ENCODE assay signal across 9 mouse cellular contexts in genomic region chr2:174917146-174917905, GRCm38 (mm10).
A peak's percentile ranks its signal among the peaks of the same experiment; 100 is the strongest.
DNase-seq lines count a peak whose midpoint lies in the region; ATAC-seq and TF ChIP-seq lines count a peak whose summit lies in the region.
"Had no signal": no experiment of that assay in that cellular context is flagged by ENCODE, and none has a peak within 500 bp of the region (broad histone marks: within the 10 kb centered on the region; RNA-seq: fewer than 3 reads in every experiment).

No protein-coding gene starts in this region.

- no peaks in the 10 kb centered on the region for H3K36me3 ChIP-seq in kidney, postnatal 0 days (ENCODE audit: insufficient read depth, low read length)
- H3K36me3 ChIP-seq in kidney, adult 2 months (ENCODE audit: control insufficient read depth, insufficient read depth, low read length), result no peaks in the 10 kb centered on the region
- H3K36me3 ChIP-seq in hindbrain, embryonic 10.5 days, result no peaks in the 10 kb centered on the region
- no peaks in the 10 kb centered on the region for H3K36me3 ChIP-seq in neural tube, embryonic 11.5 days (ENCODE audit: control insufficient read depth, insufficient read depth, low read length)

- peak; percentile 55; the same call in 1 of the 2 replicates for ATAC-seq in kidney, postnatal 0 days (replicated peaks; ENCODE audit: low FRiP score, low read depth)
- ATAC-seq in neural tube, embryonic 11.5 days (ENCODE audit: insufficient read depth, low FRiP score, low TSS enrichment), result peak; percentile 96
- ATAC-seq: activated CD4-positive, CD25-positive, alpha-beta regulatory T cell, adult 4 months had no signal

- no peaks in the 10 kb centered on the region for H3K4me1 ChIP-seq in kidney, postnatal 0 days (replicated peaks; ENCODE audit: insufficient read depth, low read length)
- no peaks in the 10 kb centered on the region for H3K4me1 ChIP-seq in kidney, adult 2 months (ENCODE audit: control insufficient read depth, insufficient read depth, low read length)
- peaks cover 50% of the 10 kb centered on the region for H3K4me1 ChIP-seq in hindbrain, embryonic 10.5 days (replicated peaks)
- peaks cover 6% of the 10 kb centered on the region; the same call in 1 of the 2 replicates for H3K4me1 ChIP-seq in neural tube, embryonic 11.5 days (ENCODE audit: control insufficient read depth, insufficient read depth, low read length)

- TF ChIP-seq CTCF in kidney, postnatal 0 days (IDR thresholded peaks at IDR 0.05; ENCODE audit: low read depth), result no peak
- TF ChIP-seq CTCF in kidney, adult 2 months (conservative IDR thresholded peaks at IDR 0.05; ENCODE audit: insufficient read depth, insufficient read length, low read depth, low read length), result no peak

- H3K9ac ChIP-seq in kidney, postnatal 0 days (ENCODE audit: low read depth, low read length), result no peak overlapping the region
- peak overlapping the region; percentile 49 for H3K9ac ChIP-seq in neural tube, embryonic 11.5 days (ENCODE audit: low read length)

- H3K4me3 ChIP-seq in kidney, postnatal 0 days (replicated peaks; ENCODE audit: low read depth, low read length), result no peak overlapping the region
- H3K4me3 ChIP-seq in kidney, adult 2 months (ENCODE audit: insufficient read depth, low read depth, low read length), result no peak overlapping the region
- peak overlapping the region; percentile 38 for H3K4me3 ChIP-seq in hindbrain, embryonic 10.5 days
- H3K4me3 ChIP-seq in neural tube, embryonic 11.5 days (ENCODE audit: low read depth, low read length), result no peak overlapping the region

- TF ChIP-seq POLR2A in kidney, adult 2 months (IDR thresholded peaks at IDR 0.05; ENCODE audit: low read depth, low read length), result no peak

- H3K27me3 ChIP-seq in kidney, postnatal 0 days (ENCODE audit: insufficient read depth, low read length), result no peaks in the 10 kb centered on the region
- no peaks in the 10 kb centered on the region for H3K27me3 ChIP-seq in kidney, adult 2 months (replicated peaks; ENCODE audit: control insufficient read depth, insufficient read depth, low read length)
- no peaks in the 10 kb centered on the region for H3K27me3 ChIP-seq in hindbrain, embryonic 10.5 days (ENCODE audit: insufficient read depth, poor library complexity, severe bottlenecking)
- H3K27me3 ChIP-seq in neural tube, embryonic 11.5 days (ENCODE audit: control insufficient read depth, insufficient read depth, low read length), result no peaks in the 10 kb centered on the region

- no peak overlapping the region for H3K4me2 ChIP-seq in kidney, postnatal 0 days (ENCODE audit: low read length)
- peak overlapping the region; percentile 36 for H3K4me2 ChIP-seq in neural tube, embryonic 11.5 days (ENCODE audit: low read depth)

- no peaks in the 10 kb centered on the region for H3K9me3 ChIP-seq in kidney, postnatal 0 days (replicated peaks; ENCODE audit: low read length)
- H3K9me3 ChIP-seq in hindbrain, embryonic 10.5 days, result no peaks in the 10 kb centered on the region
- H3K9me3 ChIP-seq in neural tube, embryonic 11.5 days (ENCODE audit: control insufficient read depth, low read length), result no peaks in the 10 kb centered on the region

- 26% methylated on average over 10 of the region's 10 CpGs for WGBS in kidney, postnatal 0 days
- 33% methylated on average over 10 of the region's 10 CpGs for WGBS in kidney, adult 2 months
- WGBS in hindbrain, embryonic 10.5 days, result 13% methylated on average over 10 of the region's 10 CpGs
- 12% methylated on average over 10 of the region's 10 CpGs for WGBS in neural tube, embryonic 11.5 days

- H3K27ac ChIP-seq in kidney, postnatal 0 days, result no peak overlapping the region
- no peak overlapping the region for H3K27ac ChIP-seq in kidney, adult 2 months (ENCODE audit: insufficient read depth, low read depth, low read length)
- H3K27ac ChIP-seq in hindbrain, embryonic 10.5 days, result peak overlapping the region; percentile 97
- H3K27ac ChIP-seq in neural tube, embryonic 11.5 days (ENCODE audit: low read depth, low read length), result peak overlapping the region; percentile 91

- DNase-seq in kidney, postnatal 0 days (ENCODE audit: low spot score), result peak; percentile 55
- DNase-seq in kidney, adult 2 months, result no peak
- peak; percentile 90 for DNase-seq in embryo, embryonic 10 days (ENCODE audit: low spot score)
- DNase-seq in hindbrain, embryonic 10.5 days (ENCODE audit: low spot score), result peak; percentile 90
- peak; percentile 84 for DNase-seq in neural tube, embryonic 11.5 days (ENCODE audit: low spot score)
- no peak for DNase-seq in c-Kit-positive CD71-positive TER-119-positive erythroid progenitor cells, embryonic 14.5 days (ENCODE audit: low spot score)
- DNase-seq in lung, postnatal 4 days, result no peak
- no peak for DNase-seq in thymus, adult 18-20 months

Comparison
In these comparisons a context has a peak if more than half of its experiments do, and no peak if none do; other contexts are left out.
1. DNase-seq: peak in kidney, postnatal 0 days (single experiment), embryo, embryonic 10 days (single experiment), hindbrain, embryonic 10.5 days (single experiment) and neural tube, embryonic 11.5 days (single experiment); none in kidney, adult 2 months (single experiment), c-Kit-positive CD71-positive TER-119-positive erythroid progenitor cells, embryonic 14.5 days (single experiment), lung, postnatal 4 days (0 of 2) and thymus, adult 18-20 months (0 of 2).
2. H3K27ac ChIP-seq: peak in hindbrain, embryonic 10.5 days (single experiment) and neural tube, embryonic 11.5 days (single experiment); none in kidney, postnatal 0 days (single experiment) and kidney, adult 2 months (single experiment).